Mouse (Mus musculus) ES-E14 (cell line): ENCODE data around the gene Copz1. TPM values are rescaled to one million over a fixed set of nuclear protein-coding genes. Genes with fewer than 3 reads are reported as not detected.

Experiments used
- DNase-seq: peaks from one replicate; pipeline ENCODE4 v3.0.0-alpha.2; 2013; ENCODE audit warnings: low read depth, low spot score
- H3K27ac ChIP-seq: 2 replicates; pipeline ENCODE4 v1.5.1; 2012; ENCODE audit warnings: low read depth, mild to moderate bottlenecking, low read length, moderate library complexity, mixed read lengths; ENCODE audit not compliant: poor library complexity, insufficient read depth, severe bottlenecking
- H3K36me3 ChIP-seq: 2 replicates; pipeline ENCODE4 v1.6.1; 2012; ENCODE audit warnings: mild to moderate bottlenecking, low read length, moderate library complexity, mixed read lengths; ENCODE audit not compliant: control insufficient read depth, poor library complexity, insufficient read depth, severe bottlenecking
- H3K4me1 ChIP-seq, 2 experiments: fragments of 150-350 bp in 1 of 2; sonication (generic) in 1 of 2; 2 replicates each; pipeline ENCODE4 v1.6.1; 2012; ENCODE audit warnings: low read length in 2 of 2, mild to moderate bottlenecking in 1 of 2, mixed read lengths in 1 of 2; ENCODE audit not compliant: control insufficient read depth in 2 of 2, insufficient read depth in 2 of 2, poor library complexity in 1 of 2
- H3K4me3 ChIP-seq, 2 experiments: fragments of 150-350 bp in 1 of 2; sonication (generic) in 1 of 2; 2 replicates each; pipeline ENCODE4 v1.5.1; 2012; ENCODE audit warnings: low read length in 2 of 2, low read depth in 1 of 2, mild to moderate bottlenecking in 1 of 2, mixed read lengths in 1 of 2; ENCODE audit not compliant: insufficient read depth in 1 of 2, poor library complexity in 1 of 2, severe bottlenecking in 1 of 2
- H3K9ac ChIP-seq: 2 replicates; pipeline ENCODE4 v1.6.1; 2012; ENCODE audit warnings: low read depth, mild to moderate bottlenecking, low read length, mixed read lengths; ENCODE audit not compliant: poor library complexity, insufficient read depth, severe bottlenecking
- H3K9me3 ChIP-seq: fragments of 150-350 bp; sonication (generic); 2 replicates; pipeline ENCODE4 v1.6.1; 2012; ENCODE audit warnings: low read depth, mild to moderate bottlenecking, low read length; ENCODE audit not compliant: control insufficient read depth, insufficient read depth
- CHD2 ChIP-seq: IDR thresholded peaks from 2 replicates; pipeline ENCODE4 v1.6.1; 2014; ENCODE audit warnings: mild to moderate bottlenecking, low read depth, low read length, inconsistent platforms
- HCFC1 ChIP-seq: IDR thresholded peaks from 2 replicates; pipeline ENCODE4 v1.6.1; 2012; ENCODE audit warnings: low read length, inconsistent platforms, borderline replicate concordance; ENCODE audit not compliant: insufficient read depth
- MAFK ChIP-seq: IDR thresholded peaks from 2 replicates; pipeline ENCODE4 v1.6.1; 2014; ENCODE audit warnings: mild to moderate bottlenecking, low read depth, low read length, inconsistent platforms; ENCODE audit not compliant: insufficient read depth
- ZC3H11A ChIP-seq: IDR thresholded peaks from 2 replicates; pipeline ENCODE4 v1.6.1; 2012; ENCODE audit warnings: low read depth, mild to moderate bottlenecking, inconsistent platforms, low read length, borderline replicate concordance
- ZNF384 ChIP-seq: IDR thresholded peaks from 2 replicates; pipeline ENCODE4 v1.6.1; 2012; ENCODE audit warnings: low read depth, low read length, inconsistent platforms
- in situ Hi-C, 2 experiments: fragments of 600-800 bp; cut with MboI; formaldehyde crosslinking; loops; one replicate each; pipeline ENCODE4 v1.15.1; 2025; ENCODE audit warnings: low sequenced_read_pairs in 2 of 2, inconsistent platforms in 1 of 2; ENCODE audit not compliant: unreplicated experiment in 2 of 2
- total RNA-seq: library from RNA; depleted of rRNA; stranded (reverse); fragments of 300-350 nt; gene quantifications from 2 replicates; pipeline ENCODE4 v1.2.3, GENCODE M21; 2012

Gene Copz1
- total RNA-seq, 1 experiment: 85.5 TPM

GRCm38 (mm10) chr15:103310365-103310910, 37.9 kb downstream of the Copz1 start, which contains the start of gene Gpr84:
Gene Gpr84, minus strand, starts transcription at chr15:103310612.
- no peak within 1 kb of the TSS for H3K27ac ChIP-seq
- H3K4me1 ChIP-seq: peaks cover 3 to 7% of the 10 kb centered on the region in 2 experiments; a peak in 3 of 4 replicates
- in situ Hi-C loops: loop anchor here (10.0 to 25.0 kb wide), 2 partner anchors 126 to 323 kb away; partner anchors contain the start of genes Hoxc6 (in 1 of the 2), Hoxc8 (in 1 of the 2) and Hoxc9 (in 1 of the 2)

GRCm38 (mm10) chr15:103313495-103314095, 41.1 kb downstream of the Copz1 start:
- in situ Hi-C loops: loop anchor here (10.0 to 25.0 kb wide), 2 partner anchors 129 to 326 kb away; partner anchors contain the start of genes Hoxc6 (in 1 of the 2), Hoxc8 (in 1 of the 2) and Hoxc9 (in 1 of the 2)
- H3K4me3 ChIP-seq: peak overlapping the region; percentile 40 to 47; a peak in 2 of 4 replicates
- no peak overlapping the region; the same call in 1 of the 2 replicates for H3K9ac ChIP-seq
- DNase-seq: peak; percentile 76
- no peaks in the 10 kb centered on the region for H3K9me3 ChIP-seq
- peaks cover 20% of the 10 kb centered on the region for H3K36me3 ChIP-seq
- TF ChIP-seq HCFC1: no peak
- TF ChIP-seq MAFK: no peak
- TF ChIP-seq ZNF384: no peak
- no peak for TF ChIP-seq CHD2
- no peak; the same call in 1 of the 2 replicates for TF ChIP-seq ZC3H11A
- peaks cover 3 to 10% of the 10 kb centered on the region in 2 experiments; a peak in 3 of 4 replicates for H3K4me1 ChIP-seq
- H3K27ac ChIP-seq: no peak overlapping the region

More at GRCm38 (mm10) chr15:103310365-103310910, 37.9 kb downstream of the Copz1 start, which contains the start of gene Gpr84:
- Histone ChIP-seq H3K4me3 (no peak within 1 kb of the TSS), H3K36me3 (peaks cover 4% of the 10 kb centered on the region), H3K9me3 (no peaks in the 10 kb centered on the region), H3K9ac (no peak within 1 kb of the TSS)
- DNase-seq: no peak
- TF ChIP-seq ZC3H11A (no peak), MAFK (no peak), CHD2 (no peak), ZNF384 (no peak), HCFC1 (no peak)

GRCm38 (mm10) chr15:103314181-103314580, 41.7 kb downstream of the Copz1 start:
- in situ Hi-C loops: loop anchor here (10.0 to 25.0 kb wide), 2 partner anchors 129 to 327 kb away; partner anchors contain the start of genes Hoxc6 (in 1 of the 2), Hoxc8 (in 1 of the 2) and Hoxc9 (in 1 of the 2)
- no peak overlapping the region for H3K9ac ChIP-seq
- no peak overlapping the region for H3K27ac ChIP-seq
- TF ChIP-seq ZC3H11A (no peak), HCFC1 (no peak), MAFK (no peak), ZNF384 (no peak), CHD2 (no peak)
- peaks cover under 1 to 7% of the 10 kb centered on the region in 2 experiments; a peak in 3 of 4 replicates for H3K4me1 ChIP-seq
- no peak for DNase-seq
- H3K36me3 ChIP-seq: peaks cover 22% of the 10 kb centered on the region
- peak overlapping the region; percentile 40 to 47 for H3K4me3 ChIP-seq
- no peaks in the 10 kb centered on the region for H3K9me3 ChIP-seq

- in situ Hi-C loops: loop anchor here (10.0 to 25.0 kb wide), 2 partner anchors 130 to 328 kb away; partner anchors contain the start of genes Hoxc6 (in 1 of the 2), Hoxc8 (in 1 of the 2) and Hoxc9 (in 1 of the 2)
- peak; percentile 72 for DNase-seq
- Histone ChIP-seq H3K9ac (no peak overlapping the region), H3K27ac (no peak overlapping the region), H3K4me3 (peak overlapping the region; percentile 23 to 40; a peak in 3 of 4 replicates), H3K4me1 (peaks cover 1 to 7% of the 10 kb centered on the region in 2 experiments; a peak in 3 of 4 replicates), H3K36me3 (peaks cover 22% of the 10 kb centered on the region), H3K9me3 (no peaks in the 10 kb centered on the region)
- TF ChIP-seq ZNF384 (no peak), HCFC1 (no peak), MAFK (no peak), ZC3H11A (no peak), CHD2 (no peak)
These were observed 42.5 kb downstream of the Copz1 start for GRCm38 (mm10) chr15:103315011-103315502.
